ENCODE assay signal across 13 mouse cellular contexts in the genomic region with DNA sequence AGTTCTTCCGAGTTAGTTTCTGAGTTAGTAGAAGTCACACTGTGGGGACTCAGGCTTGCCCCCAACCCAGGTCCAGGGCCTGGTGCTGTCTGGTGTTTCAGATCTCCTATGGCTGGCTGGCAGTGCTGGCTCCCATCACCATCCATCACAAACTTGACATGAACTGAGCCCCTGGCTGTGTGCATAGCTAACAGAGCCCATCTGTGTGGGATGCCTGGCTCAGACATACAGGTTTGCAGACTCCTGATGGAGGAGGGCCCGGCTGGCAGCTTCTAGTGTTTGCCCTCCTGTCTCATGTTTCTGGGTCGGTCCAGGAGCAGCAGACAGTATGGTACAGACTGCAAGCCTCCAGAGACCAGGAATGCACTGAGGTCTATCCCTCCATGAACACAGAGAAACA.
DNase-seq lines count a peak whose midpoint lies in the region; ATAC-seq and TF ChIP-seq lines count a peak whose summit lies in the region.
"Had no signal": no experiment of that assay in that cellular context is flagged by ENCODE, and none has a peak within 500 bp of the region (broad histone marks: within the 10 kb centered on the region; RNA-seq: fewer than 3 reads in every experiment).

No protein-coding gene starts in this region.

- peaks cover 50% of the 10 kb centered on the region for H3K4me1 ChIP-seq in heart, embryonic 12.5 days (replicated peaks)
- peaks cover 32% of the 10 kb centered on the region for H3K4me1 ChIP-seq in lung, embryonic 14.5 days (ENCODE audit: insufficient read depth)
- peaks cover 49% of the 10 kb centered on the region for H3K4me1 ChIP-seq in hindbrain, embryonic 12.5 days
- peaks cover 21% of the 10 kb centered on the region for H3K4me1 ChIP-seq in neural tube, embryonic 14.5 days (ENCODE audit: control insufficient read depth, insufficient read depth, low read length)
- peaks cover 29% of the 10 kb centered on the region for H3K4me1 ChIP-seq in midbrain, embryonic 10.5 days
- H3K4me1 ChIP-seq: liver, embryonic 15.5 days had no signal

- H3K27ac ChIP-seq in heart, embryonic 12.5 days (ENCODE audit: poor library complexity, severe bottlenecking), result peak overlapping the region; percentile 57
- peak overlapping the region; percentile 77 for H3K27ac ChIP-seq in lung, embryonic 14.5 days (ENCODE audit: low read depth)
- H3K27ac ChIP-seq in hindbrain, embryonic 12.5 days, result peak overlapping the region; percentile 36; the same call in 1 of the 2 replicates
- H3K27ac ChIP-seq in neural tube, embryonic 14.5 days (ENCODE audit: low read depth, low read length), result no peak overlapping the region
- no peak overlapping the region for H3K27ac ChIP-seq in midbrain, embryonic 10.5 days (replicated peaks)
- H3K27ac ChIP-seq: liver, embryonic 15.5 days; midbrain, embryonic 13.5 days had no signal

- intact Hi-C loops in heart, postnatal 25 days (cut with DNase I), result no loop called here

- ATAC-seq in heart, embryonic 12.5 days (ENCODE audit: insufficient number of reproducible peaks, low FRiP score), result no peak
- ATAC-seq in lung, embryonic 14.5 days (ENCODE audit: insufficient read depth), result peak; percentile 64
- ATAC-seq in hindbrain, embryonic 12.5 days (ENCODE audit: low FRiP score), result 0 out of 2 replicates have a peak, but pooled peaks have one; percentile 30
- peak; percentile 54; the same call in 1 of the 2 replicates for ATAC-seq in neural tube, embryonic 14.5 days (ENCODE audit: low read depth)

- H3K27me3 ChIP-seq in heart, embryonic 12.5 days (replicated peaks), result no peaks in the 10 kb centered on the region
- no peaks in the 10 kb centered on the region for H3K27me3 ChIP-seq in lung, embryonic 14.5 days (ENCODE audit: insufficient read depth, low read length)
- peaks cover 21% of the 10 kb centered on the region for H3K27me3 ChIP-seq in hindbrain, embryonic 12.5 days
- no peaks in the 10 kb centered on the region for H3K27me3 ChIP-seq in neural tube, embryonic 14.5 days (ENCODE audit: control insufficient read depth, insufficient read depth, low read length)
- H3K27me3 ChIP-seq in midbrain, embryonic 10.5 days (ENCODE audit: low read depth, poor library complexity, severe bottlenecking), result peaks cover 56% of the 10 kb centered on the region
- H3K27me3 ChIP-seq: liver, embryonic 15.5 days had no signal

- 58% methylated on average over 3 of the region's 3 CpGs for WGBS in heart, embryonic 12.5 days
- WGBS in lung, embryonic 14.5 days, result 24% methylated on average over 3 of the region's 3 CpGs
- WGBS in hindbrain, embryonic 12.5 days, result 38% methylated on average over 3 of the region's 3 CpGs
- 42% methylated on average over 3 of the region's 3 CpGs for WGBS in neural tube, embryonic 14.5 days
- 79% methylated on average over 3 of the region's 3 CpGs for WGBS in midbrain, embryonic 10.5 days

- no peak for DNase-seq in heart, postnatal 25 days (ENCODE audit: low spot score)
- DNase-seq in lung, embryonic 14.5 days, result no peak
- no peak for DNase-seq in lung, postnatal 4 days
- DNase-seq in midbrain, embryonic 10.5 days (ENCODE audit: low spot score), result no peak
- DNase-seq in adrenal gland, postnatal 25 days, result no peak
- DNase-seq: cerebellum, adult 2 months; gastrocnemius, postnatal 10 days; thymus, postnatal 36 days had no signal

- H3K4me2 ChIP-seq in heart, embryonic 12.5 days, result no peak overlapping the region
- H3K4me2 ChIP-seq in lung, embryonic 14.5 days, result no peak overlapping the region
- no peak overlapping the region for H3K4me2 ChIP-seq in hindbrain, embryonic 12.5 days (replicated peaks)
- H3K4me2 ChIP-seq in neural tube, embryonic 14.5 days (ENCODE audit: low read depth, low read length), result no peak overlapping the region
- H3K4me2 ChIP-seq: liver, embryonic 15.5 days; midbrain, embryonic 13.5 days had no signal

- H3K36me3 ChIP-seq in heart, embryonic 12.5 days, result no peaks in the 10 kb centered on the region
- H3K36me3 ChIP-seq in lung, embryonic 14.5 days (ENCODE audit: insufficient read depth), result no peaks in the 10 kb centered on the region
- H3K36me3 ChIP-seq in hindbrain, embryonic 12.5 days, result no peaks in the 10 kb centered on the region
- H3K36me3 ChIP-seq in neural tube, embryonic 14.5 days (ENCODE audit: control insufficient read depth, insufficient read depth, low read length), result no peaks in the 10 kb centered on the region
- H3K36me3 ChIP-seq in midbrain, embryonic 10.5 days, result no peaks in the 10 kb centered on the region
- H3K36me3 ChIP-seq: liver, embryonic 15.5 days; midbrain, embryonic 13.5 days had no signal

- H3K9ac ChIP-seq in heart, embryonic 12.5 days, result no peak overlapping the region
- 0 out of 2 replicates have a peak overlapping the region, but pooled peaks have one; percentile 2 for H3K9ac ChIP-seq in lung, embryonic 14.5 days
- no peak overlapping the region for H3K9ac ChIP-seq in hindbrain, embryonic 12.5 days
- no peak overlapping the region for H3K9ac ChIP-seq in neural tube, embryonic 14.5 days (replicated peaks; ENCODE audit: low read depth, low read length)
- H3K9ac ChIP-seq: liver, embryonic 15.5 days; midbrain, embryonic 13.5 days had no signal

- no peak for TF ChIP-seq CTCF in lung, embryonic 14.5 days (IDR thresholded peaks at IDR 0.05; ENCODE audit: low read depth)

- H3K9me3 ChIP-seq in heart, embryonic 12.5 days (replicated peaks), result no peaks in the 10 kb centered on the region
- H3K9me3 ChIP-seq in lung, embryonic 14.5 days (ENCODE audit: low read depth, low read length), result no peaks in the 10 kb centered on the region
- H3K9me3 ChIP-seq in hindbrain, embryonic 12.5 days (replicated peaks), result no peaks in the 10 kb centered on the region
- H3K9me3 ChIP-seq in neural tube, embryonic 14.5 days (ENCODE audit: control insufficient read depth, low read length), result no peaks in the 10 kb centered on the region
- no peaks in the 10 kb centered on the region for H3K9me3 ChIP-seq in midbrain, embryonic 10.5 days (replicated peaks)
- H3K9me3 ChIP-seq: liver, embryonic 15.5 days; midbrain, embryonic 13.5 days had no signal

- H3K4me3 ChIP-seq in heart, embryonic 12.5 days, result no peak overlapping the region
- H3K4me3 ChIP-seq in lung, embryonic 14.5 days (ENCODE audit: low read depth, low read length), result no peak overlapping the region
- no peak overlapping the region for H3K4me3 ChIP-seq in hindbrain, embryonic 12.5 days
- no peak overlapping the region for H3K4me3 ChIP-seq in neural tube, embryonic 14.5 days (ENCODE audit: low read depth, low read length)
- no peak overlapping the region for H3K4me3 ChIP-seq in midbrain, embryonic 10.5 days
- H3K4me3 ChIP-seq: liver, embryonic 15.5 days; midbrain, embryonic 13.5 days had no signal

Comparison
In these comparisons a context has a peak if more than half of its experiments do, and no peak if none do; other contexts are left out.
1. H3K27ac ChIP-seq: peak in heart, embryonic 12.5 days (single experiment), lung, embryonic 14.5 days (single experiment) and hindbrain, embryonic 12.5 days (single experiment); none in neural tube, embryonic 14.5 days (single experiment) and midbrain, embryonic 10.5 days (single experiment).